Mouse (Mus musculus) midbrain, postnatal 0 days (tissue): Measurements from ENCODE around the gene Slmap. TPM values are rescaled to one million over a fixed set of nuclear protein-coding genes. Genes with fewer than 3 reads are reported as not detected.
"Not testable (repeated sequence)": the region's sequence is repeated elsewhere in the genome, so short reads cannot be mapped to it uniquely, and the experiment has no call there.

Source experiments
- ATAC-seq: fragments of 200-750 bp; cut with Nextera tagmentation; 2 replicates; pipeline ENCODE4 v1.8.0; 2017; ENCODE audit warnings: moderate number of reproducible peaks, mild to moderate bottlenecking, moderate TSS enrichment, moderate library complexity; ENCODE audit not compliant: low FRiP score
- DNase-seq: peaks from one replicate; pipeline ENCODE4 v3.0.0-alpha.2; 2015; ENCODE audit warnings: low spot score
- H3K27ac ChIP-seq: fragments of 300-500 bp; sonication (generic); 2 replicates; pipeline ENCODE4 v1.5.1; 2014; ENCODE audit warnings: low read depth, mild to moderate bottlenecking, low read length, mixed read lengths
- H3K27me3 ChIP-seq: fragments of 300-500 bp; sonication (generic); 2 replicates; pipeline ENCODE4 v1.6.1; 2014; ENCODE audit warnings: low read length, control low read depth, mixed read lengths; ENCODE audit not compliant: insufficient read depth
- H3K36me3 ChIP-seq: fragments of 300-500 bp; sonication (generic); 2 replicates; pipeline ENCODE4 v1.6.1; 2014; ENCODE audit warnings: low read length, control low read depth, mixed read lengths; ENCODE audit not compliant: insufficient read depth
- H3K4me1 ChIP-seq: fragments of 300-500 bp; sonication (generic); 2 replicates; pipeline ENCODE4 v1.6.1; 2014; ENCODE audit warnings: mild to moderate bottlenecking, control low read depth, antibody characterized with exemption, low read length, mixed read lengths; ENCODE audit not compliant: insufficient read depth
- H3K4me2 ChIP-seq: fragments of 300-500 bp; sonication (generic); 2 replicates; pipeline ENCODE4 v1.6.1; 2014; ENCODE audit warnings: low read depth, mild to moderate bottlenecking, low read length, mixed read lengths; ENCODE audit not compliant: poor library complexity, severe bottlenecking
- H3K4me3 ChIP-seq: fragments of 300-500 bp; sonication (generic); 2 replicates; pipeline ENCODE4 v1.5.1; 2014; ENCODE audit warnings: low read depth, mild to moderate bottlenecking, low read length, moderate library complexity
- H3K9ac ChIP-seq: fragments of 300-500 bp; sonication (generic); replicated peaks from 2 replicates; pipeline ENCODE4 v1.6.1; 2014; ENCODE audit warnings: mild to moderate bottlenecking, low read length, moderate library complexity, mixed read lengths; ENCODE audit not compliant: poor library complexity, severe bottlenecking
- H3K9me3 ChIP-seq: fragments of 300-500 bp; sonication (generic); 2 replicates; pipeline ENCODE4 v1.6.1; 2016; ENCODE audit warnings: low read length, control low read depth
- CTCF ChIP-seq: IDR thresholded peaks from 2 replicates; pipeline ENCODE4 v1.5.1; 2016; ENCODE audit warnings: antibody characterized with exemption, mild to moderate bottlenecking
- WGBS: fragments of 180-500 bp; shearing (Covaris S2); extraction: QIAGEN DNeasy Blood & Tissue Kit; methylation state at CpG from one replicate; pipeline ENCODE4 v1.1.7; 2014; 5-methylcytosine and 5-hydroxymethylcytosine counted together
- polyA plus RNA-seq: library from polyadenylated mRNA; unstranded; fragments of >200 nt; fragmentation: Nextera tagmentation; extraction: Ambion mirVana; gene quantifications from 2 replicates; pipeline ENCODE4 v1.2.1, GENCODE M21; 2015
- total RNA-seq: library from RNA; depleted of rRNA; stranded (reverse); fragments of >200 nt; gene quantifications from 2 replicates; pipeline ENCODE4 v1.2.3, GENCODE M21; 2014

Gene Slmap
- total and polyA plus RNA-seq, 2 experiments from 2014 or later, result 11.1 to 23.2 TPM

- no peak for TF ChIP-seq CTCF
- DNase-seq (no peak), ATAC-seq (no peak)
- WGBS, result 81% methylated on average over 2 of the region's 2 CpGs
- no peaks in the 10 kb centered on the region for H3K36me3 ChIP-seq
- H3K4me2 ChIP-seq, result no peak overlapping the region
- no peak overlapping the region for H3K27ac ChIP-seq
- peaks cover 9% of the 10 kb centered on the region for H3K4me1 ChIP-seq
- H3K4me3 ChIP-seq, result no peak overlapping the region
- H3K9me3 ChIP-seq, result no peaks in the 10 kb centered on the region
- no peaks in the 10 kb centered on the region for H3K27me3 ChIP-seq
- no peak overlapping the region for H3K9ac ChIP-seq
Measured at GRCm38 (mm10) chr14:26528296-26528695, 6.4 kb downstream of the Slmap start.

GRCm38 (mm10) chr14:26525955-26526354, 8.8 kb downstream of the Slmap start:
- Histone ChIP-seq H3K4me1 (no peaks in the 10 kb centered on the region), H3K36me3 (no peaks in the 10 kb centered on the region), H3K9ac (no peak overlapping the region), H3K4me2 (no peak overlapping the region), H3K27ac (no peak overlapping the region), H3K4me3 (no peak overlapping the region), H3K9me3 (no peaks in the 10 kb centered on the region), H3K27me3 (no peaks in the 10 kb centered on the region)
- 47% methylated on average over 3 of the region's 3 CpGs for WGBS
- ATAC-seq, result no peak
- DNase-seq, result no peak
- no peak for TF ChIP-seq CTCF

- Histone ChIP-seq H3K9me3 (no peaks in the 10 kb centered on the region), H3K4me1 (no peaks in the 10 kb centered on the region), H3K27ac (no peak overlapping the region), H3K27me3 (no peaks in the 10 kb centered on the region), H3K4me3 (no peak overlapping the region), H3K4me2 (no peak overlapping the region), H3K9ac (no peak overlapping the region), H3K36me3 (no peaks in the 10 kb centered on the region)
- no peak for TF ChIP-seq CTCF
- ATAC-seq, result no peak
- WGBS, result 83% methylated on average over 2 of the region's 2 CpGs
- DNase-seq, result no peak
Measured at GRCm38 (mm10) chr14:26523082-26523481, 11.6 kb downstream of the Slmap start.

GRCm38 (mm10) chr14:26519831-26520230, 14.9 kb downstream of the Slmap start:
- H3K27ac ChIP-seq, result no peak overlapping the region
- H3K36me3 ChIP-seq, result no peaks in the 10 kb centered on the region
- H3K4me1 ChIP-seq, result no peaks in the 10 kb centered on the region
- no peak for DNase-seq
- no peak overlapping the region for H3K4me3 ChIP-seq
- 93% methylated on average over 4 of the region's 4 CpGs for WGBS
- no peak overlapping the region for H3K9ac ChIP-seq
- no peak for TF ChIP-seq CTCF
- H3K27me3 ChIP-seq, result no peaks in the 10 kb centered on the region
- no peak for ATAC-seq
- no peak overlapping the region for H3K4me2 ChIP-seq
- no peaks in the 10 kb centered on the region for H3K9me3 ChIP-seq

GRCm38 (mm10) chr14:26517843-26518242, 16.9 kb downstream of the Slmap start:
- Histone ChIP-seq H3K9ac (no peak overlapping the region), H3K4me1 (no peaks in the 10 kb centered on the region), H3K4me3 (no peak overlapping the region), H3K27ac (no peak overlapping the region), H3K36me3 (no peaks in the 10 kb centered on the region), H3K4me2 (no peak overlapping the region), H3K9me3 (no peaks in the 10 kb centered on the region), H3K27me3 (no peaks in the 10 kb centered on the region)
- WGBS, result 90% methylated on average over 4 of the region's 4 CpGs
- ATAC-seq, result no peak
- no peak for TF ChIP-seq CTCF
- no peak for DNase-seq

GRCm38 (mm10) chr14:26516232-26516631, 18.5 kb downstream of the Slmap start:
- not testable (repeated sequence) for H3K27ac ChIP-seq, H3K4me2 ChIP-seq, H3K4me1 ChIP-seq, DNase-seq, H3K4me3 ChIP-seq, H3K9me3 ChIP-seq, H3K9ac ChIP-seq, H3K36me3 ChIP-seq, ATAC-seq, H3K27me3 ChIP-seq
- 71% methylated on average over 2 of the region's 2 CpGs for WGBS
